Mouse (Mus musculus): ENCODE results near the gene Nans.

DNA sequence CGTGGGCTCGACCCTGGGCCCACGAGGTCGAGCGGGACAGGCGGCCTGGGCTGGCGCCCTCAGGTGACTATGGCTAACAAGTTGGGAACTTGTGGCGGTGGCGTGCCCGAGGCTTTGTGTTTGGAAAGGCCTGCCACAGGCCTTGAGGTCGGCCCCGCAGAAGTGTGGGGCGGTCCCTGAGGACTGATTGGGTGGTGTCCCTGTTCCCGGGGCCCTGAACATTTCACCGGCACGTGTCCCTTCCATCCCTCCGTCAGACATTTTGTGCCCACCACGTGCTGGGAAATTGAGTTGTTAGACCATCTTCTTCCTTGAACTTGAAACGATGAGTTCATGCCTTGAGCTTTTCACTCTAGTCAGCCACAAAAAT, 36.6 kb upstream of the Nans start:
- TF ChIP-seq CTCF (IDR thresholded peaks at IDR 0.05; ENCODE audit: extremely low read depth, insufficient read depth, low read length) (no peak), POLR2A (IDR thresholded peaks at IDR 0.05; ENCODE audit: extremely low read depth, insufficient read depth, low read length) (no peak)
